Mouse (Mus musculus): ENCODE measurements at regions not wholly inside any gene's neighbourhood (a gene's known extent, or its start where the extent isn't known, plus 50 kb on each side); places are given as distances from the start of the nearest gene placed in this dataset.

DNA sequence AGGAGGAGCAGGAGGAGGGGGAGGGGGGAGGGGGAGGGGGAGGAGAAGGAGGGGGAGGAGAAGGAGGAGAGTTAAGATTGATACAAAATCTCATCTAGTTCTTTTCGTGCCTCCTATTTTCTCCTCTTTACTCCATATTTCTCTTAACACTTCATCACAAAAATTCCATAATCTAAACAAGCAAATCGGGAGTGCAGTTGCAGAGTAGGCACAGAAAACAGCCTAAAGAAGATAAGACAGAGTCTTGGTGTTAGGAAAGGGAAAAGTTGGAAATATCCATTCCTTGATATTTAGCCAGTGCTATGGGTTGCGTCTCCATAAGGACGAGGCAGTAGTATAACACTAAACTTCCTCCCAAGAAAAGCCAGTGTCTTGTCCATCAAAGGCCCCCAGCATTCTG is 100.1 kb downstream of the Mettl11b start:
- Histone ChIP-seq H3K4me1 (ENCODE audit: control insufficient read depth in 1 of 2, insufficient read depth in 2 of 2) (no peaks in the 10 kb centered on the region), H3K4me3 (replicated peaks in 1 of 3; ENCODE audit: low read depth in 2 of 3, low read length in 2 of 3, poor library complexity in 1 of 3) (no peak overlapping the region), H3K9me3 (replicated peaks; ENCODE audit: low read length) (no peaks in the 10 kb centered on the region), H3K27me3 (replicated peaks) (no peaks in the 10 kb centered on the region), H3K79me2 (replicated peaks; ENCODE audit: control insufficient read depth, extremely low read depth, insufficient read depth, poor library complexity, severe bottlenecking) (no peaks in the 10 kb centered on the region), H3K4me2 (ENCODE audit: insufficient read depth, low read depth, poor library complexity, severe bottlenecking) (no peak overlapping the region), H3K9ac (ENCODE audit: insufficient read depth, low read depth) (no peak overlapping the region), H3K27ac (ENCODE audit: insufficient read depth, low read depth) (no peak overlapping the region), H3K36me3 (replicated peaks in 1 of 2; ENCODE audit: control insufficient read depth in 1 of 2, insufficient read depth in 1 of 2, low read length in 1 of 2) (no peaks in the 10 kb centered on the region)
- no peak for TF ChIP-seq RAD21 (IDR thresholded peaks at IDR 0.05; ENCODE audit: low read depth, low read length)
- dilution Hi-C loops (cut with MboI; ENCODE audit: extremely low pct_ligation_motif_present, extremely low pct_unique_long_range_greater_than_20kb, low sequenced_read_pairs) (no loop called here), in situ Hi-C loops (cut with MboI; ENCODE audit: low pct_ligation_motif_present, low pct_unique_long_range_greater_than_20kb, low sequenced_read_pairs) (no loop called here)
- DNase-seq (ENCODE audit: extremely low read depth) = no peak

GRCm38 (mm10) chr1:163621293-163621692 is 103.7 kb downstream of the Mettl11b start:
- TF ChIP-seq ZC3H11A (IDR thresholded peaks at IDR 0.05; ENCODE audit: low read depth, low read length) = no peak
- TF ChIP-seq SMC3 (IDR thresholded peaks at IDR 0.05; ENCODE audit: low read depth, low read length) = no peak
- TF ChIP-seq EP300 (IDR thresholded peaks at IDR 0.05; ENCODE audit: low read length) = no peak
- TF ChIP-seq TBP (conservative IDR thresholded peaks at IDR 0.05; ENCODE audit: low read depth, low read length) = no peak
- TF ChIP-seq ELF1 (IDR thresholded peaks at IDR 0.05; ENCODE audit: low read depth, low read length) = no peak
- no peak for TF ChIP-seq MAZ (IDR thresholded peaks at IDR 0.05; ENCODE audit: low read depth, low read length)
- TF ChIP-seq POLR2AphosphoS2 (IDR thresholded peaks at IDR 0.05; ENCODE audit: low read depth, low read length) = no peak
- TF ChIP-seq ZMIZ1 (IDR thresholded peaks at IDR 0.05; ENCODE audit: low read depth, low read length) = no peak
- no peak for TF ChIP-seq MYC (IDR thresholded peaks at IDR 0.05; ENCODE audit: low read depth, low read length)
- TF ChIP-seq POLR2A (IDR thresholded peaks at IDR 0.05; ENCODE audit: low read depth, low read length) = no peak
- TF ChIP-seq CHD1 (IDR thresholded peaks at IDR 0.05; ENCODE audit: low read depth, low read length) = no peak
- no peak for TF ChIP-seq JUND (conservative IDR thresholded peaks at IDR 0.05; ENCODE audit: low read depth, low read length)
- TF ChIP-seq TCF12 (IDR thresholded peaks at IDR 0.05; ENCODE audit: low read depth, low read length) = no peak
- no peak for TF ChIP-seq ZNF384 (IDR thresholded peaks at IDR 0.05; ENCODE audit: low read depth, low read length)
- no peak for TF ChIP-seq E2F4 (IDR thresholded peaks at IDR 0.05; ENCODE audit: insufficient replicate concordance, low read depth, low read length)
- TF ChIP-seq MAX (IDR thresholded peaks at IDR 0.05; ENCODE audit: low read length) = no peak
- no peak for TF ChIP-seq IRF4 (IDR thresholded peaks at IDR 0.05; ENCODE audit: low read depth, low read length)
- no peak for TF ChIP-seq MAFK (IDR thresholded peaks at IDR 0.05; ENCODE audit: insufficient replicate concordance, low read length)
- TF ChIP-seq KAT2A (IDR thresholded peaks at IDR 0.05; ENCODE audit: insufficient replicate concordance, low read length) = no peak
- no peak for TF ChIP-seq GABPA (IDR thresholded peaks at IDR 0.05; ENCODE audit: insufficient replicate concordance, low read depth, low read length)
- DNase-seq (ENCODE audit: extremely low read depth) = no peak
- H3K4me2 ChIP-seq (ENCODE audit: insufficient read depth, low read depth, poor library complexity, severe bottlenecking) = no peak overlapping the region
- H3K9ac ChIP-seq (ENCODE audit: insufficient read depth, low read depth) = no peak overlapping the region
- H3K4me1 ChIP-seq (ENCODE audit: control insufficient read depth in 1 of 2, insufficient read depth in 2 of 2) = no peaks in the 10 kb centered on the region
- no peak overlapping the region for H3K27ac ChIP-seq (ENCODE audit: insufficient read depth, low read depth)
- in situ Hi-C loops (cut with MboI; ENCODE audit: low pct_ligation_motif_present, low pct_unique_long_range_greater_than_20kb, low sequenced_read_pairs) (no loop called here), dilution Hi-C loops (cut with MboI; ENCODE audit: extremely low pct_ligation_motif_present, extremely low pct_unique_long_range_greater_than_20kb, low sequenced_read_pairs) (no loop called here)
- H3K9me3 ChIP-seq (replicated peaks; ENCODE audit: low read length) = no peaks in the 10 kb centered on the region
- H3K27me3 ChIP-seq (replicated peaks) = no peaks in the 10 kb centered on the region
- H3K4me3 ChIP-seq (replicated peaks in 1 of 3; ENCODE audit: low read depth in 2 of 3, low read length in 2 of 3, poor library complexity in 1 of 3) = no peak overlapping the region
- no peaks in the 10 kb centered on the region for H3K79me2 ChIP-seq (replicated peaks; ENCODE audit: control insufficient read depth, extremely low read depth, insufficient read depth, poor library complexity, severe bottlenecking)
- no peaks in the 10 kb centered on the region for H3K36me3 ChIP-seq (replicated peaks in 1 of 2; ENCODE audit: control insufficient read depth in 1 of 2, insufficient read depth in 1 of 2, low read length in 1 of 2)
